Mouse (Mus musculus): ENCODE data around the gene Nrsn2.

DNA sequence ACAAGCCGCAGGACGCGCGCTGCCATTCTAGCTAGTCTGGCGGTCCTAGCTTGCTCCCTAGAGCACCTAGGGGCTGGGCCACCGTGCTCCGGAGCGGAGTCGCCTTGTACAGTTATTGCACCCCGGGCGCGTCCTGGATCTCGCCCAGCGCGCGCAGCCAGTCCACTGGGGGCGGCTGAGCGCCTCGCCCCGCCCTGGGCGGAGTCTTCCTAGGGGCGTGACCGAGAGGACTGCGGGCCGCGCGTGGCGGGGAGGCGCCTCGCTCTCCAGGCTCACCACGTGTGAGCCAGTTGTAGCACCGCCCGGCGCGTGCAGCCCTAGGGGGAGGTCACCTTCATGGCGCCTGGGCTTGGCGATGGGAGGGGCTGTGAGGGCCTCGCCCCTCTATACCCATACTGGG lies 22.3 kb upstream of the Nrsn2 start:
- TF ChIP-seq CTCF (IDR thresholded peaks at IDR 0.05) (peak; percentile 44; the same call in 1 of the 2 replicates), EP300 (IDR thresholded peaks at IDR 0.05) (no peak)

Measured in lung, postnatal 0 days (tissue).